Mouse (Mus musculus): Measurements from ENCODE around the gene Rnasel.
A peak's percentile ranks its signal among the peaks of the same experiment; 100 is the strongest.

Gene Rnasel

DNA sequence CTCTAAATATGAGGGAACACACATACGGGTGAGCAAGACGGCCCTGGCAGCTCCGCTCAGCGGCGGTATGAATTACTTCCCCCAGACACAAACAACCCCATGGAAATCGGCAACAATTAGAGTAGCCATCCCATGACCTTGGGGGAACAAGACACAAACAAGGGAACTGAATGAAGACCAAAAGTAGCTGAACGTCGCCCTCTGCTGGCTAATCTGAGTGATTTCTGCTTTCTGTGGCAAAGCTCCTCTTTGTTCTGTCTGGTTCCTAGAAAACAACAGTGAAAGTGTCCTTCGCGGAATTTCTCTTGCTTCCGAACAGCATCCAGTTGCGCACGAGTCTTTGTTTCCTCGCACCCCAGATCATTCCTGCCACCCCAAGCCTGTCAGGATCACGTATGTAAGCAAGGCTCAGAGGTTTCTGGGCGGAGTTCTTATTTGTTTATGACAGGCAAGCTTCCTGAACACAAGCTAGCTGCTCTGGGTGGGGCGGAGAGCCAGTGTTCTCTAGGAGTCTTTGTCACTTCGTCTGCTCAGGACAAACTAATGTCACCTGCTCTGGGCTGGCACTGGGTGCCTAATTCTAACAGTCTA, at the start of gene Rnasel:
Gene Rnasel (plus strand): TSS at position 216 of the 591 bp plus-strand sequence.
- DNase-seq: peak; percentile 55

DNA sequence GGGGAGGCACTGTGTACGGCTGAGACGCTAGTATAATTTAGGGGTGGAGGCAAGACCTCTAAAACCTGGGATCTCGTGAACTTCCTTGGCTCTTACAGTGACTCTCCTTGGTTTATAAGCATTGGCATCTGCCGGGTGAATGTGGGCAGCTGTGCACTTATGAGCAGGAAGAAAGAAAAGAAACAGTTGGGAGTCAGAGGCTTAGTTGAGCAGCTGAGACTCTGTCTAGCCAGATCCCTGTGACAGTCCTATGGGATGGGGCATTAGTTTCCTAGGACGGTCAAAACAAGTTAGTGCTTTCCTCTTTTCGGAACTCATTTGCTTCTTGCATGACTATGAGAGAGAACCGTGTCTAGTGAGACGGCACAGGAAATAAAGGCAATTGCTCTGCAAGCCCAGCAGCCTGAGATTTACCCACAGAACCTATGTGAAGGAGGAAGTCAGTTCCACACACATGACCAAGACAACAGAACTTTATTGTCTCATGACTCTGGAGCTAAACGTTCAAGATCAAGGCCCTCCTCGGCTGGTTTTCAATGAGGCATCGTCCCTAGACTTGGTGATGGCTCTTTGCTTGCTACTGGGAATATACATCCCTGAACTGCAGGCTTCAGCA, 48.7 kb upstream of the Rnasel start:
- no peak for DNase-seq

DNA sequence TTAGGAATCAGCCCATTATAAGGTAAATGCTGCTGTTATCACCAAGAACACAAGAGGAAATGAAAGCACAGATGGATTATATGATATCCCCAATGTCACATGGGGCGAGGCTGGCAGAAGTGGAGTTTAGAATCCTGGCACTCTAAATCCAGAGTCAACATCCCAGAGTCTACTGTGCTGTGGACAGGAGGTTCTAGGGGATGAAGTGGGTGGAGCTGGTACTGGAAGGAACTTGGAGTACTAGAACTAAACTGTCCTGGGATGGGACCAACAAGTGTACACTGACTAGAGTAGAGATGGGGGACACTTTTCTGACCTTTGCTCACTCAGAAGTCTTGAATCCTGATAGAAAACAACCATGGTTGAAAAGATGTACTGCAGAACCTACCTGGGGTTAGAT, 47.8 kb upstream of the Rnasel start:
- no peak for DNase-seq

DNA sequence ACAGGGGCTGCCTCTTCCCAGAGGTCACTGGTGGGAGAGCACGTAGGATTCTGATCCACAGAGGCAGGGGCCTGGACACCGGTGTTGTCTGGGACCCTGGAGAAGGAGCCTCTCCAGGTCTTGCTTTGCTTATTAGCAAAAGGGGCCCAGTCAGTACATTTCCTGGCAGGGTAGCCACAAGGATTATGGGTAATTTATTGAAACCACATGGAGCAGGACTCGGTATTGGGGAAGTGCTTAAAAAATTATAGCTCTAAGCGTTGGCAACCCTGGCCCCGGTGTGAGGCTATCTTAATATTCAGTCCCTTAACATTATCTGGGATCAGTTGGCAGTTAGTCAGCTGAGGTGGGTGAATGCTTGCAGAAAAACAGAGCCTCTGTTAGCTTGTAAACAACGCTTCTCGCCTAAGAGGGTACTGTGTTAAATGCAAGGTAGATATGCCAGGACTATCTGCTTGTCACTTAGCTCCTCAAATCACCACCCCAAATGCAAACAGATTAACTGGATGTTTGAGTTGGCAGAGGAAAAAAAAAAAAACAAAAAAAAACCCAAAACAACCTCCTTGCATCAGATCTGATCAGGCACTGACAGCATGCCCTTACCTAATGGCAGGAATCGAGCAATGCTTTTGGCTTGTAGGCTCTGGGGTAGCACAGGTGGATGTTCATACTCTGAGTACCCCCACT, 46.9 kb upstream of the Rnasel start:
- no peak for DNase-seq

DNA sequence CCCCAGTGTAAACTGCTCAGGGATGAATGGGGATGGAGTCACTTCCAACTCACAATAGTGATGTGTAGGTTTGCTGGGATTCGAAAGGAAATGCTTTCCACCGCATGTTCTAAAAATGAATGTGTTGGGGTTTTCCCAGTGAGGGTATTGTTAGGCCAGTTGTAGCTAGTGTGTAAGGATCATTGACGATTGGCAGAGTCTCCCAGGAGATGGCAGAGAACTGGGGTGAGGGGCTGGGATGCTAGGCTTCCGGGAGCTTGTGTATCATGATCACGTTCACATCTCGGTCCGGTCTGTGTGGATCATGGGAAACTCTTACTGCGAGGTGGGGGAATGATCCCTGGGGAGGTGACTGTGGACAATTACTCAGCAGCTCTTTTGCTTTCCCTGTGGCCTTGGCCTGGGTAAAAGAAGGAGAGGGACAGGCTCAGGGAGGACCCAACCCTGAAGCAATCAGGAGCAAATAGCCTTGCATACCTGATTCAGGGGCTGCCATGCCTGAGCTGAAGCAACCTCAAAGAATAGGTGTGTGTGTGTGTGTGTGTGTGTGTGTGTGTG, 46.3 kb upstream of the Rnasel start:
- DNase-seq: no peak

DNA sequence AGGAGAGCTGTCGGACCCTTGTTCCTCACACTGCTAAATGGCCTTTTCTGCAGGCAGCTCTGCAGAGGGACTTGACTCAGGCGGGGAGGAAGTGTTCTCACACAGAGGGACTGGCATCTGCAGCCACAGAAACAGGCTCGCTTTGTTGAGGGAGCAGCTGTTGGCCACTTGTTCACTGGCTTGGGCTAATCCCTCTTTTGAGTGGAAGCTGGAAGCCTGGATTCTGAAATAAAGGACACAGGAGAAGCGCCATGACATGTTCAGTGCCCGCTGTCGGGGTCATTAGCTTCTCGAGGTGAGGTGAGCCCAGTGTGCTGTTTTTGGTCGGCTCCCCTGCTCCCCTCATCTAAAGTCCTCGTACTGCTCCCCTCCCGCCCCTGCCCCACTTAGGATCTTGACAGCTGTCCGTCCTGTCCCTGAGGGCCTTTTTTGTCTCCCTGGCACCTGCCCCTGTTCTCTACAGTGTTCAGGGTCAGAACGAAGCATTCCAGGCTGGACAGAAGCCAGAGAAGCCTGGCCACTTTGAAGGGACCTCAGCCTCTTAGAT, 45.7 kb upstream of the Rnasel start:
- DNase-seq: no peak

DNA sequence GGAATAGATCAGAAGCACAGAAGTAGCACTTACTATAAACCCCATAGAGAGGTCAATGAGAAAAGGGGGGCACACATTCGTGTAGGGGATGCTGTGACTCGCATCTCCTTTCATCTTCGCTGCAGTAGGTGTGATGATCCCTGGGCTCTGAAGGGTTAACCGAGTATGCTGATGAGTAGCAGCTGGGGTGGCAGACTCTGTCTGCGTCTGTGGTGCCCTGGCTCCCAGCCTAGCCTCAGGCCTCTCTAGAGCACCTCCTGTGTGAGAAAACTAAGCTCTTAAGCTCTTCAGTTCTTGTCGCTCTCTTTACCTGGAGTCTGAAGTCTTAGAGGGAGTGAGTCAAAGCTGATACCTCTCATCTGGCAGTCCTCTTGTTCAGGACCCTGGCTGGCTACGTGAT, 45.1 kb upstream of the Rnasel start:
- no peak for DNase-seq

DNA sequence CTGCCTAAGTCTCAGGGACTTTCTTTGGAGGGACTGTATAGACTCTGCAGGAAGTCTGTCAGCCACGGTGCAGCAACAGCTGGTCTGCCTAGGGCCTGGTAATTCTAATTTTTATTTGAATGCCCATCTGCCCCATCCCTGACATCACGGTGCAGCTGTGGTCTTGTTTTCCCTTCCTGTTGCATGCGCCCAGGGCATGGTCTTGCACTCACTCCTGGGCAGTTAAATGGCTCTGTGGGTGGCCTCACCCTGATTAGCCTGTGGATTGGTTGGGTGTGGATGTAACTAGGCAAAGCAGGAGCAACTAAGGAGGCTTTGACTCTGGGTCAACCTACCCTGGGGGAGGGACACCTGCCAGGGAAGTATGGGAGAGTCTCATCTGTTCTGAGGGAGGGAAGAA, 44.2 kb upstream of the Rnasel start:
- DNase-seq: no peak

DNA sequence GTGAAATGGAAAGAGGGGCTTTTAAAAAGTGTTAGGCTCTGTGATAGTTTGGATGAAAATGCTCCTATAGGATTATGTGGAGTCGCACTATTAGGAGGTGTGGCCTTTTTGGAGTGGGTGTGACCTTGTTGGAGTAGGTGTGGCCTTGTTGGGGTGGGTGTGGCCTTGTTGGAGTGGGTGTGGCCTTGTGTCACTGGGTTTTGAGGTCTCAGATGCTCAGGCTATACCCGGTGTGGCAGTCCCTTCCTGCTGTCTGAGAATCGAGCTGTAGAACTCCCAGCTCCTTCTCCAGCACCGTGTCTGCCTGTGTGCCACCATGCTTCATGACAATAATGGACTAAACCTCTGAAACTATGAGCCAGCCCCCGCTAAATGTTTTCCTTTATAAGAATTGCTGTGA, 40.6 kb upstream of the Rnasel start:
- DNase-seq: no peak

DNA sequence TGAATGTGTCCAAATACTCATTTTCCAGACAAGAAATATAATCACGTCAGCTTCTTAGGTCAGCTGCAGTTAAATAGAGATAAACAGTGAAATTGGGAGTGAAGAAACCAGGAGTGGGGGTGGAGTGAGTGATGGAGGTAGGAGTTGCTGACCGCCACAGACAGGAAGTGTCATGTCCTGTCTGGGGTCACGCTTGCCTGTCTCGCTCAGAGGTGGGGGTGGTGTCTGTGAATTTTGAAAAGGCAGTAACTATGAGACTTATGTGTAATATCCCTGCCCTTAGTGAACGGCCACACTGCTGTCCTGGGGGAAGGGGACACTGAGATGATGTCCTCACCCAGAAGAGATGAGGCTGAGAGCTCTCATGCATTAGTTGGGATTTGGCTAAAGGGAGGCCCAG, 39.8 kb upstream of the Rnasel start:
- no peak for DNase-seq

DNA sequence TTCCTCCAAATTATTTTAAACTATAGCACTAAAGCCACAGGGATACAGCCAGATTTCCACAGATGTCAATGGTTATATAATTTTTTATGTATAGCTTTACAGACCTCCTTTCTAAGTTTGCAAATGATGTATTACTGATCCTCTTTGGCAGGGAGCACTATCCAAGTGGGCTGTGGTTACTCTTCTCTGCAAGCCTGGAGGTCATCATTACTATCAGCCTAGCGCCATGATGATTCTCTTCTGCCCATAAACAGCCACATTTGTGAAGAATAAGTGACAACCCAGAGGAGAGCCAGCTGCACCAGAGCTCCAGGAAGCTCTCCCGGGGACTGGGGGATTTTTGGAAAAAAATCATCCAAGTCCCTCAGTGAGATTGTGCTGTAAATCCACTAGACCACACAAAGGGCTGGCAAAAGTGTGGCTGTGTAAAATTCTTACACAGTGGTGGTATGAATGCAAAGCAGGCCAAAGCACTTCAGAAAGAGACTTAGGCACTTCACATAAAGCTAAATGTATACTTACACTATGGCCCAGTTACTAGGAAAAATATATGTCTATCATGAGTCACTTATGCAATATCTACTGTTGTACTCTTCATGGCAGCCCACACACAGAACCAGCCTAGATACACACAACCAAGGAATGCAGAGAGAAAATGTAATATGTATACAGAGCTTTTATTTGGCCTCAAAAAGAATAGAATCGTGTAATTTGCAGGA, 37.5 kb upstream of the Rnasel start:
- no peak for DNase-seq

DNA sequence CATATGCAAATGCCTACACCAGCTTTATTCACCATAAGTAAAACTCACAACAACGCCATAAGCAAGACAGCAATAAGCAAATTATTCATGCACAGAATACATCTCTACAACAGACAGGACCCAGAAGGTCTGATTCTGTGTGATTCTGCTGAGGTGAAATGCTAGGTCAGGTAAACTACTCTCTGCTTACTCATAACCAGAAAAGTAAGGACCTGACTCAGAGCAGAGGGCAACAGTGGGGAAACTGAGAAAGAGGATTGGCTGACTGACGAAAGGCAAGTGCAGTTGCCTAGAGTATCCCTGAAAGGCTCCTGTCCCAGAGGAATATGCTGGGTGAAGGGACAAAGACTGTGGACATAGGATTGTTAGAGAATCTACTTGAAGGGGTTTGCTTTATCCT, 36.6 kb upstream of the Rnasel start:
- no peak for DNase-seq

DNA sequence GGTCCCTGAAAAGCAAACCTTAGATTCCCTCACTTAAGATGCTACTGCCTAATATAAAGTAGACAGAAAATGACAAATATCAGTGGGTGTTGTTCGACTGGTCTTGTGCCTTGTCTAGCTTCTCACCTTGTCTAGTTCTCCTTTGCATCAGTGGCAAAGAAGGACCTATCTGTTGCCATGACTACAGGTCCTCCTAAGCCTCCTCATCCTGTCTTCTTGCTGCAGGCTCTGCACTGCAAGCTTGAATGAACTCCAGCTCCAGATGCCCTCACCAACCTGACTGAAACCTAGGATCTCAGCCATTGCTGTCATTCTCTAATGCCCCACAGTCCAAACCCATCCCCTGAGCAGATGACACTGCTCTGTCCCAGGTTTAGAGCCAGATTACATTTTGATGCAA, 31.2 kb upstream of the Rnasel start:
- DNase-seq: no peak

DNA sequence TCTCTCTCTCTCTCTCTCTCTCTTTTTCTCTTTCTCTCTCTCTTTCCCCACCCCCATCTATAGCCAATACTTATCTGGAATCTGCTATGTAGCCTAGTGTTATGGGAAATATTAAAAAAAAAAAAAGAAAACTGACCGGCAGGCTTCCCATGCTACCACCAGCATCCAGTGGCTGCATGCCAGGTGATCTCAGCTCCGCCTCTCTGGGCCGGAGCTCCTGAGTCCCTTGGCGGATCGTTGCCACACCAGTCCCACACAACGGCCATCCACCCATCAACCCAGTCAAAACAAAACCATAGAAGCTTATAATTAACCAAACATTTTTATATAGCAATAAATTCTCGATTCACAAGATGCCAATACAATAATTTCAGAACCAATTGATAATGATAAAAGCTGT, 28.3 kb upstream of the Rnasel start:
- no peak for DNase-seq

DNA sequence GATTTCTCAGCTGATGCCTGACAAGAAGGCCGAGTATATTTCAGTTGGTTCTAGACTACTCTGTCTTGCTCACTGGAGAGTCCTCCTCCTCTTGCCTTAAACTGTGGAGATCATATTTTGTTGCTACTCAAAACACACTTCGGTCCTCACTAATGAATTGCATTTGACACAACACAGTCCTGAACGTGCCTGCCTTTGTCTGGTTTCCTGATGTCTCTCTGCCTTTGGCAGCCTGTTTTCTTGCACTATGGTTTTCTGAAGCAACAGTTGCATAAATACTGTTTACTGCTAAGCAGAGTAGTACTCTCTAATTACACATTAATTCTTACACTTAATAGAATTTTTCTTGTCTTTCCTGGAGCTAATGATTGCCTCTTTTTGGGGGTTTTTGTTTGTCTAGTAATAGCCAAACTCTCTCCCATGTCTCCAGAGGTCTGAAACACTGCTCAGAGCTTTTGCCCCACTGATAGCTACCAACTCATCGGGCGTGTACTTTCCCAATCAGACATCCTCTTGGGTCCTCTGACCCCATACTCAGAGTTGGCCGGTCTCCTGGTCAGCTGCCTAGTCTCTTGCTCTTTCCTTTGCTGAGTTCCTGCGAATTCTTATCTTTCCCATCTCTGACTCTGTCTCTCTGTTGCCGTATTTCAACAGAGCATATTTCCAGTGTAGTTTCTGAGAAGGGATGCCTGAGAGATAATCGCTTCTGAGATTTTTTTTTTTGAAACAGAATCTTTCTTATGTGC, 27.5 kb upstream of the Rnasel start:
- DNase-seq: no peak

DNA sequence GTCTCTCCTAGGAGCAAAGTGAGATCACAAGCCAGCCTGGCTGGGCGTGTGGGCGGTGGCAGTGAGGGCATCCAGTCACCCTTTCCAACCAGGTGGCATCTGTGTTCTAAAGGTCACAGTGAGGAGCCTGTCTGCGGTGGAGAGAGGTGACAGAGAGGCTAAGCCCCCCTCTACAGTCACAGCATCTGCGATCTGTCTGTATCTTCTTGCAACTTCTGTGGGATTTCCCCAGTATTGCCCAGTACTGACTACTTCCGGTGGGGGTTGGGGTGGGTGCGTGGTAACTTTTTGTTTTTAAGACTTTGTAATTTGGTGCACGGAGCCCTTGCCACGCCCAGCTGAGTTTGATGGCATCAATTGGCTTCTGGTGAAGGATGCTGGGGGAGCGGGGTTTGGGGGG, 25.8 kb upstream of the Rnasel start:
- DNase-seq: no peak

DNA sequence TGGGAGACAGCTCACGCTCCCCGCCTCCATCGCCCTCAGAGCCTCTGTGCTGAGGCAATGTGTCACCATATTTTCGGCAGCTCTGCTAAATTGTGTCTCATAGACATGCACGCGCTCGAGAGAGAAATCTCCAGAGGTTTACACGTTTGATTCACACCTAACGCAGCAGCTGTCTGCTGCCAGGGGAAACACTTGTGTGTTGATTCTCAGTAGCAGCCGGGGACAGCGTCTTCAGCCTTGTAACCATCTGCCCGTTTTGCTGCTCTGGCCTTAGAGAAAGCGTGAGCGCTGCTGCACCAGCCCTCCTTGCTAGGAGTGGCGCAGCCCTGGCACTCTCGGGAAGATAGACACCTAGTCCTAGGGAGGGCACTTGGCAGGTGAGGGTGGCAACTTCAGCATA, 22.6 kb upstream of the Rnasel start:
- no peak for DNase-seq

DNA sequence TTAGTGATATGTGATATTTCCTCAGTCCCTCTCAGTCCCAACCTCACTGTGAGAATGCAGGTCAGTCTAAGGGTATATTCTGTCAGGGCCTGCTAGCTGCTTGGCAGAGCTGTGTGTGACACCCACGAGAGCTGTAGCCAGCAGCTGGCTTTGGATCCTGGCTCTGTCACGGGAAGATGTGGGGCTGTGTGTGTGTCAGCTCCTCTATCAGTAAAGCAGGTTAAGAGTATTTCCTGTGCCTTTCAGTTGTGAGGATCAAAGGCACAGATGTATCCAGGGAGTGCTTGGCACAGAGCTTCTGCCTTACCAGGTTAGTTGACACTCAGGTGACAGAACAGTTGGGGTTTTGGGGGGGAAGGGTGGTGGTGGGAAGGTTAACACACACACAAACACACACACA, 19.4 kb upstream of the Rnasel start:
- no peak for DNase-seq

DNA sequence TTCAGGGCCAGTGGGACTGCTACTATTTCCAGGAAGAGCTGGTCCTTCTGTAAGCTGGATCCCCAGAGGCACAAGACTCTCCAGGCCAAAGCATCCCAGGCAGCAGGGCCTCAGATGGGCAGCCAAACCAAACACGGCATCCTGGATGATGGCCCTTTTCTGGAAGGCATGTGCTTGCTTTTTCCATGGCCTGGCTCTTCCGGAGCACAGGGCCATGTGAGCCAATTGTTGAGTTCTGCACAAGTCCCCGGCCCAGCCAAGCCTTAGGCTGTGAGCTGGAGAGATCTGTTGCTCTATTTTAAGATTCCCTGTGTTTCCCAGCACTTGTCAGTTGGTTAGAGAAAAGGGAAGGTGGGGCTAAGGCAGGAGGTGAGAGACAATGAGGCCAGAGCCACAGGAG, 18.6 kb upstream of the Rnasel start:
- no peak for DNase-seq

DNA sequence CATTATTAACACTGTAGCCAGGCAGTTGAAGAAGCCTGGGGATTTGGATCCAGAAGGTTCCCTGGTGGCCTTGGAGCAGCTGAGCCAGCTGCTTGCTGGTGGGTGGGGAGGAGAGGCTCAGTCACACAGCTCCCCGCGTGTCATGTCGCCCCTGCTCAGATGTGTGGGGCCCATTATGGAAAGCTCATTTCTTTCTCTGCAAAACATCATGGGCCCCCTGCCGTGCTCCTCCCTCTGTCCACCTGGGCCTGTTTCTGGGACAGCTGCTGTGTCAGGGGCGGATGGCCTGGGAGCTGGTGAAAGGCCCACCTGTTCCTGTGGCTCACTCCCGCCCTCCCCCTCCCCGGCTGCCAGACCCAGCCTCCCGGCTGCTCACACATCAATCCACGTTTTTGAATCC, 16.0 kb upstream of the Rnasel start:
- no peak for DNase-seq

DNA sequence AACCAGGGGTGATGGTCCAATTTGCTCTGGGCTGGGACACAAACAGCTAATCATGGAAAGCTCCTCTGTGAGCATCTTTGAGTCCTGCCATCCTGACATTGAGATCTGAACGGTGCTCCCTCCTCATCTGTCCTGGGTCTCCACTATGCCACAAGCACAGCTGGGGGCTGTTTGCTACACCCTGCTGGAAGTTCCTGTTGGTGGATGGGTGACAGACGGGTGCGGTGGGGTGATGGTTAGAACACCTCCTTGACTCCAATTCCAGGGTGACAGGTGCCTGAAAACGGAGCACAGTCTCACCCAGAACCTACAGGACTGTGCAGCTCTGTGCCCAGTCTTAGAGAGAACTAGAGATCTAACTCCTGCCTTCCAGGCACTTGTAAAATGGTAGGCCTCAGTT, 14.4 kb upstream of the Rnasel start:
- DNase-seq: no peak

DNA sequence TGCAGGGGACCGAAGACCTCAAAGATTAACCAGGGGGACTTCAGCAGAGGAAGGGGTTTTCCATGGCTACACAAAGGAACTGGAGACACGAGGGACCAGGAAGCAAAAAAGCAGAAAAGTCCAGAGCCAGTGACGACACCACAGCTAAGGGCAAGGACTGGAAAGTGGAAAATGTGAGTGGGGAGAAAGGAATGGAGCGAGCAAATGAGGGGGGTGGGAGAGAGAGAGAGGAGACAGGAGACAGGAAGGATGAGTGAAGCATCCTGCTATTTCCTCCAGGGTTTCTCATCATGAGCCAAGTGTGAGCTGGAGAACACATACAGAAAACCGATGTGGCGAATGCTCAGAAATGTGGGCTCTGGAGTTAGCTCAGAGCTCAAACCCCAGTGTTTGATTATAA, 13.1 kb upstream of the Rnasel start:
- no peak for DNase-seq
